Mouse (Mus musculus): ENCODE data around the gene Ptgis. TPM values are rescaled to one million over a fixed set of nuclear protein-coding genes. Genes with fewer than 3 reads are reported as not detected.

Ptgis gene
- polyA plus RNA-seq, 1 experiment from 2014 or later = 17.7 TPM

DNA sequence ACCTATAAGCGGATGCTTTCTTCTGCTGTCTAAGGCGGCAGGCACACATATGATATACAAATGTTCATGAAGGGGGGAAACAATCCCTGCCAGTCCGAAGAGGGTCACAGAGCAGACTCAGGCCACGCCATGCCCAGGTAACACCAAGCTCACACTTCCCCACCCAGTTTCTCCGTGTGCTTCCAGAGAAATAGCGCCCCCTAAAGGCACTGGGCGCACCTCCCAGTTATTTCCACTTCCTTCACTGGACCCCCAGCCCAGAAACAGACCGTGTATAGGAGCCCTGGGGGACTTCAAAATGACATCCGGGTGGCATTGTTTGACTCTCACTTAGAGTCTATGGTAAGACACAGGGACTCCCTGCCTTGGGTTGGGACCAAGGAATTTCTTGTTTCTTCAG is 3.2 kb downstream of the Ptgis start:
- Histone ChIP-seq H3K36me3 (ENCODE audit: insufficient read depth, low read length) (no peaks in the 10 kb centered on the region), H3K4me1 (replicated peaks; ENCODE audit: insufficient read depth, low read length) (peaks cover 3% of the 10 kb centered on the region; the same call in 1 of the 2 replicates), H3K4me2 (ENCODE audit: low read length) (no peak overlapping the region), H3K9ac (ENCODE audit: low read depth, low read length) (no peak overlapping the region), H3K27me3 (ENCODE audit: insufficient read depth, low read length) (peaks cover 7% of the 10 kb centered on the region; the same call in 1 of the 2 replicates), H3K4me3 (replicated peaks; ENCODE audit: low read depth, low read length) (no peak overlapping the region), H3K9me3 (replicated peaks; ENCODE audit: low read length) (no peaks in the 10 kb centered on the region), H3K27ac (no peak overlapping the region)
- ATAC-seq (replicated peaks; ENCODE audit: low FRiP score, low read depth) = no peak
- 82% methylated on average over 9 of the region's 9 CpGs for WGBS
- TF ChIP-seq CTCF (IDR thresholded peaks at IDR 0.05; ENCODE audit: low read depth) = 0 out of 2 replicates have a peak, but pooled peaks have one; percentile 21
- DNase-seq (ENCODE audit: low spot score) = no peak

- H3K4me3 ChIP-seq (replicated peaks; ENCODE audit: low read depth, low read length) = no peak overlapping the region
- H3K27me3 ChIP-seq (ENCODE audit: insufficient read depth, low read length) = peaks cover 7% of the 10 kb centered on the region; the same call in 1 of the 2 replicates
- no peaks in the 10 kb centered on the region for H3K9me3 ChIP-seq (replicated peaks; ENCODE audit: low read length)
- ATAC-seq (replicated peaks; ENCODE audit: low FRiP score, low read depth) (no peak), DNase-seq (ENCODE audit: low spot score) (no peak)
- 94% methylated on average over 4 of the region's 4 CpGs for WGBS
- H3K9ac ChIP-seq (ENCODE audit: low read depth, low read length) = no peak overlapping the region
- H3K4me2 ChIP-seq (ENCODE audit: low read length) = no peak overlapping the region
- no peak for TF ChIP-seq CTCF (IDR thresholded peaks at IDR 0.05; ENCODE audit: low read depth)
- peaks cover 5% of the 10 kb centered on the region; the same call in 1 of the 2 replicates for H3K4me1 ChIP-seq (replicated peaks; ENCODE audit: insufficient read depth, low read length)
- H3K36me3 ChIP-seq (ENCODE audit: insufficient read depth, low read length) = no peaks in the 10 kb centered on the region
- H3K27ac ChIP-seq = no peak overlapping the region
Observed at GRCm38 (mm10) chr2:167236174-167236573, 4.2 kb downstream of the Ptgis start.

DNA sequence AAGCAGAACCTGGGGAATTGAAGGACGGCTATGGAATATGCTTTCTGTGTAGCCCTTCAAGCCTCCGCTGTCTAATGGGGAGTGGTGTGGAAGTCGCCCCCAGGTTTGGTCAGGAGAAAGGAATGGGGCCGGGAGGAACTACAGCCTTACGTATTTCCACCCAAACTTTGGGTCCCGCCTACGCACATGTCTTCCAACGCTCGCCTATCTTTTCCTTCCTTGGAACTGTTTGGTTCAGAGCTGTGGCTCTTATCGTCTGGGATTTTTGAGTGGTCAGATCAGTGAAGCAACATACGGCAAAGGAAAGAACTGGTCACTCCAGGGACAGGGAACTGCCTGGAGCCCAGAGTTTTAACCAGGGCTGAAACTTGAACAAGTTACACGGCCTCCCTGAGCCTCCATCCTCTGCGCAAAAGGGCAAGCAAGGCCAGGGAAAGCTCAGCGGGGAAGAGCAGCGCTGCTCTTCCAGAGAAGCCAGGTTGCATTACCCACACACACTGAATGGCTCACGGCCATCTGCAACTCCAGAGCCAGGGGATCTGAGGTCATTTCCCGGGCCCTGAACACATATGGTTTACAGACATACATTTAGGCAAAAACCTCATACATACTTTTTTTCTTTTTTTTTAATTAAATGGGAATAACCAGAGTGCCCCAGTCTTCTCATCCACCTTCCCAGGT is 4.9 kb downstream of the Ptgis start:
- H3K4me1 ChIP-seq (replicated peaks; ENCODE audit: insufficient read depth, low read length) = peaks cover 5% of the 10 kb centered on the region; the same call in 1 of the 2 replicates
- no peak for TF ChIP-seq CTCF (IDR thresholded peaks at IDR 0.05; ENCODE audit: low read depth)
- DNase-seq (ENCODE audit: low spot score) (no peak), ATAC-seq (replicated peaks; ENCODE audit: low FRiP score, low read depth) (no peak)
- no peaks in the 10 kb centered on the region for H3K36me3 ChIP-seq (ENCODE audit: insufficient read depth, low read length)
- no peak overlapping the region for H3K27ac ChIP-seq
- no peaks in the 10 kb centered on the region for H3K9me3 ChIP-seq (replicated peaks; ENCODE audit: low read length)
- no peak overlapping the region for H3K4me2 ChIP-seq (ENCODE audit: low read length)
- no peak overlapping the region for H3K4me3 ChIP-seq (replicated peaks; ENCODE audit: low read depth, low read length)
- WGBS = 60% methylated on average over 17 of the region's 17 CpGs
- peaks cover 7% of the 10 kb centered on the region; the same call in 1 of the 2 replicates for H3K27me3 ChIP-seq (ENCODE audit: insufficient read depth, low read length)
- H3K9ac ChIP-seq (ENCODE audit: low read depth, low read length) = no peak overlapping the region

- H3K9ac ChIP-seq (ENCODE audit: low read depth, low read length) = no peak overlapping the region
- WGBS = 18% methylated on average over 14 of the region's 14 CpGs
- no peak for TF ChIP-seq CTCF (IDR thresholded peaks at IDR 0.05; ENCODE audit: low read depth)
- no peak overlapping the region for H3K4me2 ChIP-seq (ENCODE audit: low read length)
- H3K4me1 ChIP-seq (replicated peaks; ENCODE audit: insufficient read depth, low read length) = peaks cover 5% of the 10 kb centered on the region; the same call in 1 of the 2 replicates
- DNase-seq (ENCODE audit: low spot score) = peak; percentile 49
- no peaks in the 10 kb centered on the region for H3K36me3 ChIP-seq (ENCODE audit: insufficient read depth, low read length)
- no peaks in the 10 kb centered on the region for H3K9me3 ChIP-seq (replicated peaks; ENCODE audit: low read length)
- peaks cover 3% of the 10 kb centered on the region; the same call in 1 of the 2 replicates for H3K27me3 ChIP-seq (ENCODE audit: insufficient read depth, low read length)
- H3K27ac ChIP-seq = no peak overlapping the region
- no peak for ATAC-seq (replicated peaks; ENCODE audit: low FRiP score, low read depth)
- H3K4me3 ChIP-seq (replicated peaks; ENCODE audit: low read depth, low read length) = no peak overlapping the region
Observed at GRCm38 (mm10) chr2:167233771-167234170, 6.6 kb downstream of the Ptgis start.

DNA sequence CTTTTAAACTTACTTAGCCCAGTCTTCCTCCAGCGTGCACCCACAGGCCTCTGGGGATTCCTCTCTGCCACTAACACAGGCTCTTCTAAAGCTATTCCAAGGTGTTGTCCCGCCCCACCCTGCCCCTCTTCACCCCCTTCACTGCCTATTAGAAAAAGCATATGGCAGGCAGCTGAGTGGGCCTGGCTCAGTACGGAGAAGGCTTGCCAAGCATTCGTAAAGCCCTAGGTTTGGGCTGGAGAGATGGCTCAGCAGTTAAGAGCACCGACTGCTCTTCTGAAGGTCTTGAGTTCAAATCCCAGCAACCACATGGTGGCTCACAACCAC is 7.4 kb downstream of the Ptgis start:
- Histone ChIP-seq H3K27me3 (ENCODE audit: insufficient read depth, low read length) (no peaks in the 10 kb centered on the region), H3K27ac (no peak overlapping the region), H3K4me2 (ENCODE audit: low read length) (no peak overlapping the region), H3K9me3 (replicated peaks; ENCODE audit: low read length) (no peaks in the 10 kb centered on the region), H3K4me1 (replicated peaks; ENCODE audit: insufficient read depth, low read length) (peaks cover 5% of the 10 kb centered on the region; the same call in 1 of the 2 replicates), H3K9ac (ENCODE audit: low read depth, low read length) (no peak overlapping the region), H3K4me3 (replicated peaks; ENCODE audit: low read depth, low read length) (no peak overlapping the region), H3K36me3 (ENCODE audit: insufficient read depth, low read length) (no peaks in the 10 kb centered on the region)
- TF ChIP-seq CTCF (IDR thresholded peaks at IDR 0.05; ENCODE audit: low read depth) = no peak
- DNase-seq (ENCODE audit: low spot score) = no peak
- 69% methylated on average over 5 of the region's 5 CpGs for WGBS
- no peak for ATAC-seq (replicated peaks; ENCODE audit: low FRiP score, low read depth)

GRCm38 (mm10) chr2:167232132-167233008 is 8.0 kb downstream of the Ptgis start:
- WGBS = 54% methylated on average over 14 of the region's 14 CpGs
- H3K9me3 ChIP-seq (replicated peaks; ENCODE audit: low read length) = no peaks in the 10 kb centered on the region
- H3K27ac ChIP-seq = no peak overlapping the region
- H3K9ac ChIP-seq (ENCODE audit: low read depth, low read length) = no peak overlapping the region
- DNase-seq (ENCODE audit: low spot score) (peak; percentile 22), ATAC-seq (replicated peaks; ENCODE audit: low FRiP score, low read depth) (no peak)
- no peak overlapping the region for H3K4me3 ChIP-seq (replicated peaks; ENCODE audit: low read depth, low read length)
- H3K4me1 ChIP-seq (replicated peaks; ENCODE audit: insufficient read depth, low read length) = peaks cover 5% of the 10 kb centered on the region; the same call in 1 of the 2 replicates
- no peaks in the 10 kb centered on the region for H3K36me3 ChIP-seq (ENCODE audit: insufficient read depth, low read length)
- no peak overlapping the region for H3K4me2 ChIP-seq (ENCODE audit: low read length)
- TF ChIP-seq CTCF (IDR thresholded peaks at IDR 0.05; ENCODE audit: low read depth) = no peak
- H3K27me3 ChIP-seq (ENCODE audit: insufficient read depth, low read length) = no peaks in the 10 kb centered on the region
